Mouse (Mus musculus): ENCODE measurements around the gene Snap23. TPM values are rescaled to one million over a fixed set of nuclear protein-coding genes. Genes with fewer than 3 reads are reported as not detected.

The Snap23 gene
- total and polyA plus RNA-seq, 3 experiments, result 15.9 to 35.8 (median 23.0) TPM

DNA sequence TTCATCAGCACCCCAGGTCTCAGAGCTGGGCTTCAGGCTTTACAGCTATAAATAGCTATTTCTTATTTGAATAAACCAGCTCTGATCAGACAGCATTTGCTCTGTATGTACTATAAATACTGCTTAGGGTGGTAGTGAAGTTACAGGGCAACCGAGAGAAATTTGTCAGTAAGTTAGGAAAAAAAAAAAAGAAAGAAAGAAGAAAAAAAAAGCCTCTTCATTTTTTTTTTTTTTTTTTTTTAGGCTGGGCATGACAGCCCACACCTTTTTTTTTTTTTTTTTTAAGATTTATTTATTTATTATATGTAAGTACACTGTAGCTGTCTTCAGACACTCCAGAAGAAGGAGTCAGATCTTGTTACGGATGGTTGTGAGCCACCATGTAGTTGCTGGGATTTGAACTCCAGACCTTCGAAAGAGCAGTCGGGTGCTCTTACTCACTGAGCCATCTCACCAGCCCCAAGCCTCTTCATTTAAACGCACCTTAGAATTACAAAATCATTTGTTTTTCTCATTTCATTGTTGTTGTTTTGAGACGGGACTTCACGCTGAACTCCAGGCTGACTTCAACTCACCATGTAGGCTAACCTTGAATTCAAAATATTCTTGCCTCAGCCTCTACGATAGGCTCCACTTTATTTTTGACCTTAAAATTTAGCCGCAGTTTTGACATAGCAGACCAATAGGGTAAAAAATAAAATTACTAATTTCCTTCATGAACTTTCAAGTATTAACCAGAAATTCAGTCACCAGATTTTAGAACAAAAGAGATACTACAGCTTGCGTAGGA is 60.8 kb downstream of the Snap23 start:
- dilution Hi-C loops (cut with MboI; ENCODE audit: extremely low pct_ligation_motif_present, extremely low pct_unique_long_range_greater_than_20kb, low sequenced_read_pairs) (no loop called here), in situ Hi-C loops (cut with MboI; ENCODE audit: low pct_ligation_motif_present, low pct_unique_long_range_greater_than_20kb, low sequenced_read_pairs) (no loop called here)
- TF ChIP-seq MAFK (IDR thresholded peaks at IDR 0.05; ENCODE audit: insufficient replicate concordance, low read length) (no peak), MXI1 (IDR thresholded peaks at IDR 0.05; ENCODE audit: low read depth, low read length) (no peak), POLR2AphosphoS2 (IDR thresholded peaks at IDR 0.05; ENCODE audit: low read depth, low read length) (no peak), RAD21 (IDR thresholded peaks at IDR 0.05; ENCODE audit: low read depth, low read length) (no peak), ZNF384 (IDR thresholded peaks at IDR 0.05; ENCODE audit: low read depth, low read length) (peak; percentile 70), TBP (conservative IDR thresholded peaks at IDR 0.05; ENCODE audit: low read depth, low read length) (peak; percentile 94), ELF1 (IDR thresholded peaks at IDR 0.05; ENCODE audit: low read depth, low read length) (peak; percentile 34; the same call in 1 of the 2 replicates), MAZ (IDR thresholded peaks at IDR 0.05; ENCODE audit: low read depth, low read length) (0 out of 2 replicates have a peak, but pooled peaks have one; percentile 2), ZMIZ1 (IDR thresholded peaks at IDR 0.05; ENCODE audit: low read depth, low read length) (no peak), ZKSCAN1 (IDR thresholded peaks at IDR 0.05; ENCODE audit: borderline replicate concordance, low read depth, low read length) (no peak), CHD1 (IDR thresholded peaks at IDR 0.05; ENCODE audit: low read depth, low read length) (peak; percentile 62; the same call in 1 of the 2 replicates), POLR2A (IDR thresholded peaks at IDR 0.05; ENCODE audit: low read depth, low read length) (peak; percentile 40; the same call in 1 of the 2 replicates), HCFC1 (IDR thresholded peaks at IDR 0.05; ENCODE audit: low read depth, low read length) (no peak), SIN3A (IDR thresholded peaks at IDR 0.05; ENCODE audit: low read length) (no peak; the same call in 1 of the 2 replicates), USF2 (conservative IDR thresholded peaks at IDR 0.05; ENCODE audit: low read depth, low read length) (no peak), RCOR1 (conservative IDR thresholded peaks at IDR 0.05; ENCODE audit: low read depth, low read length) (no peak)
- peak overlapping the region; percentile 44 to 58 (median 50) for H3K4me3 ChIP-seq (replicated peaks in 1 of 3; ENCODE audit: low read depth in 2 of 3, low read length in 2 of 3, poor library complexity in 1 of 3)
- H3K27ac ChIP-seq (ENCODE audit: insufficient read depth, low read depth), result no peak overlapping the region
- no peaks in the 10 kb centered on the region for H3K9me3 ChIP-seq (replicated peaks; ENCODE audit: low read length)
- no peaks in the 10 kb centered on the region for H3K79me2 ChIP-seq (replicated peaks; ENCODE audit: control insufficient read depth, extremely low read depth, insufficient read depth, poor library complexity, severe bottlenecking)
- no peak for DNase-seq (ENCODE audit: extremely low read depth)
- H3K9ac ChIP-seq (ENCODE audit: insufficient read depth, low read depth), result peak overlapping the region; percentile 47; the same call in 1 of the 2 replicates
- H3K27me3 ChIP-seq (replicated peaks), result no peaks in the 10 kb centered on the region
- peaks cover 3 to 13% of the 10 kb centered on the region in 2 experiments; a peak in 2 of 4 replicates for H3K4me1 ChIP-seq (ENCODE audit: control insufficient read depth in 1 of 2, insufficient read depth in 2 of 2)
- H3K36me3 ChIP-seq (replicated peaks in 1 of 2; ENCODE audit: control insufficient read depth in 1 of 2, insufficient read depth in 1 of 2, low read length in 1 of 2), result no peaks in the 10 kb centered on the region
- peak overlapping the region; percentile 67 for H3K4me2 ChIP-seq (ENCODE audit: insufficient read depth, low read depth, poor library complexity, severe bottlenecking)

DNA sequence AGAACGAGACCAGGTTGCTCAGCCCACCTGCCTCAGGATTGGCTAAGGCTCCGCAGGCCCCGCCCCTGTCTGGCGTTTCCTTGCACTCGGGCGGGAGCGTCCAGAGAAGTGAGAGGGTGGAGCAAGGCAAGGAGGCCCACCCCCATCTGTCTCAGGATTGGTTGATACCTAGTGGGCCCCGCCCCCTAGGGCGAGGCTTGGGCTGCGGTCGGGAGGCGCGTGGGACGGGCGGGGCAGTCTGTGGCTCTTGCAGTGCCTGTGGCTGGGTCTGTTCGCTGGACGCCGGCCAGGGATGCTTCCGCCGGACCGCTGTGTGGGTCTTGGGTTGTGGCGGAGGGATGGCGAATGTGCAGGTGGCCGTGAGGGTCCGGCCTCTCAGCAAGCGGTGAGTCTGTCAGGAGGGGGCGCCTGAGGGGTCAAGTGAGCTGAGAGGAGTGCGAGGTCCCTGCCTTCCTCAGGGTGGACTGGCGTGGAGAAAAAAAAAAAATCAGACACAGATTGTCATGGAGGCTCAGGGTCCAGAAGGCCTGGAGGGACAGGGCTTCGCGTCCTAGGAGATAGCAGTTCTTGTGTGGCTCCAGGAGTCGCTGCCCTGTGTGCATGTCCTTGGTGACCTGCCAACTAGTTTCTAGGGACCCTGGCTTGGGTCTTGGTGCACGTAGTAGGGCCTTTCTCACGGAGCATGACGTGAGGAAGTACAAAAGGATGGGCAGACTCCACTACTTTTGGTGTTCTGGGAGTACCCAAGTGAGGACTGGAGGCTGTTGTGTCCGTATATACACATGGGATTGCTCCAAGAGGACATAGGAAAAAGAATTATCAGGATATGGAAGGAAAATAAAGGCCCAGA is 61.6 kb downstream of the Snap23 start, which contains the start of gene Stard9:
Gene Stard9 (plus strand): TSS at position 236 of the 850 bp plus-strand sequence.
- no peak for TF ChIP-seq MAFK (IDR thresholded peaks at IDR 0.05; ENCODE audit: insufficient replicate concordance, low read length)
- no peak for TF ChIP-seq TBP (conservative IDR thresholded peaks at IDR 0.05; ENCODE audit: low read depth, low read length)
- 0 out of 2 replicates have a peak, but pooled peaks have one; percentile 10 for TF ChIP-seq MAX (IDR thresholded peaks at IDR 0.05; ENCODE audit: low read length)
- no peak for TF ChIP-seq TCF12 (IDR thresholded peaks at IDR 0.05; ENCODE audit: low read depth, low read length)
- no peak for TF ChIP-seq IRF4 (IDR thresholded peaks at IDR 0.05; ENCODE audit: low read depth, low read length)
- TF ChIP-seq CHD1 (IDR thresholded peaks at IDR 0.05; ENCODE audit: low read depth, low read length), result 0 out of 2 replicates have a peak, but pooled peaks have one; percentile 15
- no peak for TF ChIP-seq CHD2 (IDR thresholded peaks at IDR 0.05; ENCODE audit: low read length)
- TF ChIP-seq JUND (conservative IDR thresholded peaks at IDR 0.05; ENCODE audit: low read depth, low read length), result no peak
- no peak for TF ChIP-seq PAX5 (IDR thresholded peaks at IDR 0.05; ENCODE audit: low read length)
- peak; percentile 61 for TF ChIP-seq ZKSCAN1 (IDR thresholded peaks at IDR 0.05; ENCODE audit: borderline replicate concordance, low read depth, low read length)
- no peak for TF ChIP-seq E2F4 (IDR thresholded peaks at IDR 0.05; ENCODE audit: insufficient replicate concordance, low read depth, low read length)
- peak; percentile 55; the same call in 1 of the 2 replicates for TF ChIP-seq MXI1 (IDR thresholded peaks at IDR 0.05; ENCODE audit: low read depth, low read length)
- TF ChIP-seq POLR2A (IDR thresholded peaks at IDR 0.05; ENCODE audit: low read depth, low read length), result peak; percentile 33; the same call in 1 of the 2 replicates
- TF ChIP-seq RAD21 (IDR thresholded peaks at IDR 0.05; ENCODE audit: low read depth, low read length), result no peak
- no peak for TF ChIP-seq JUN (IDR thresholded peaks at IDR 0.05; ENCODE audit: insufficient read depth, low read depth, low read length)
- 0 out of 2 replicates have a peak, but pooled peaks have one; percentile 40 for TF ChIP-seq NELFE (IDR thresholded peaks at IDR 0.05; ENCODE audit: low read depth, low read length)
- Histone ChIP-seq H3K36me3 (replicated peaks in 1 of 2; ENCODE audit: control insufficient read depth in 1 of 2, insufficient read depth in 1 of 2, low read length in 1 of 2) (no peaks in the 10 kb centered on the region), H3K4me3 (replicated peaks in 1 of 3; ENCODE audit: low read depth in 2 of 3, low read length in 2 of 3, poor library complexity in 1 of 3) (peak within 1 kb of the TSS; percentile 50 to 71 (median 58)), H3K4me2 (ENCODE audit: insufficient read depth, low read depth, poor library complexity, severe bottlenecking) (peak within 1 kb of the TSS; percentile 88), H3K79me2 (replicated peaks; ENCODE audit: control insufficient read depth, extremely low read depth, insufficient read depth, poor library complexity, severe bottlenecking) (no peaks in the 10 kb centered on the region), H3K27ac (ENCODE audit: insufficient read depth, low read depth) (no peak within 1 kb of the TSS), H3K9ac (ENCODE audit: insufficient read depth, low read depth) (peak within 1 kb of the TSS; percentile 47; the same call in 1 of the 2 replicates), H3K27me3 (replicated peaks) (no peaks in the 10 kb centered on the region), H3K4me1 (ENCODE audit: control insufficient read depth in 1 of 2, insufficient read depth in 2 of 2) (peaks cover 3 to 13% of the 10 kb centered on the region in 2 experiments; a peak in 2 of 4 replicates), H3K9me3 (replicated peaks; ENCODE audit: low read length) (no peaks in the 10 kb centered on the region)
- in situ Hi-C loops (cut with MboI; ENCODE audit: low pct_ligation_motif_present, low pct_unique_long_range_greater_than_20kb, low sequenced_read_pairs), result no loop called here
- dilution Hi-C loops (cut with MboI; ENCODE audit: extremely low pct_ligation_motif_present, extremely low pct_unique_long_range_greater_than_20kb, low sequenced_read_pairs), result no loop called here
- peak; percentile 99 for DNase-seq (ENCODE audit: extremely low read depth)

Measured in CH12.LX (cell line).